Mouse (Mus musculus): ENCODE data around the gene Dgkq.
"Not testable (repeated sequence)": the region's sequence is repeated elsewhere in the genome, so short reads cannot be mapped to it uniquely, and the experiment has no call there.

The Dgkq gene

DNA sequence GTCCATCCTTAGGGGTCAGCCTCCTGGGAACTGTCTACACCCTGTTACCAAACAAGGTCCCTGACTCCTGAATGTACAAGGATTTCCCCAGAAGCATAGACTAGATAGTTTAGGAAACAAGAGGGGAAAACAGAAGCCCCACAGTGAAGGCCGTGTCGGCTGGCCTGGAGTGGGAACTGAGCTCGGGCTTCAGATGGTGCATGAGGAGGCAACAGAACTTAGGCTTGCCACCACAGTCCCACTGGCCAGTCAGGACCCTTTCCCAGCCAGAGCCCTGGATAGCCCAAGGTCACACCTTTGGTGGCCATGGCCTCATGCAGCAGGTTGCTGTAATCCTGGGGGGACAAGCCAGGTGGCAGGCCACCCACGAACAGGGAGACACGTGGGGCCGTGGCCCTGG, 16.1 kb downstream of the Dgkq start:
- no peak for DNase-seq

DNA sequence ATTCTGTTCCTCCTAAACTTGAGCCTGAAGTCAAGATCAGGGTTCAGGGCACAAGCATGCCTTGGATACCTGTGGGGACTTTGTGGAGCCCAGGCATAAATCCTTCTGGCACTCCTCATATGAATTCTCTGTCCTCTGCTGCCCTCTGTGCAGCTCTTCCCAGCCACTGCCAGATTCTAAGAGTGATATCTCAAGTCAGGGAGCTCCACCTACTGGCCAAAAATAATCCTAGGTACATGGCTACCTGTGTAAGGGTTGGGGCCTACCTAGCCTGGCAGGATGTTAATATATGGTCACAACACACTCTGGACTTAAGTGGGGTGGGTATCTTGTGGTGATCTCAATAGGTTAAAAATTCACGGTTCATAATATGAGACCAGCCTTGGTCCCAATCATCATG, 17.6 kb downstream of the Dgkq start:
- peak; percentile 58 to 69 for DNase-seq

DNA sequence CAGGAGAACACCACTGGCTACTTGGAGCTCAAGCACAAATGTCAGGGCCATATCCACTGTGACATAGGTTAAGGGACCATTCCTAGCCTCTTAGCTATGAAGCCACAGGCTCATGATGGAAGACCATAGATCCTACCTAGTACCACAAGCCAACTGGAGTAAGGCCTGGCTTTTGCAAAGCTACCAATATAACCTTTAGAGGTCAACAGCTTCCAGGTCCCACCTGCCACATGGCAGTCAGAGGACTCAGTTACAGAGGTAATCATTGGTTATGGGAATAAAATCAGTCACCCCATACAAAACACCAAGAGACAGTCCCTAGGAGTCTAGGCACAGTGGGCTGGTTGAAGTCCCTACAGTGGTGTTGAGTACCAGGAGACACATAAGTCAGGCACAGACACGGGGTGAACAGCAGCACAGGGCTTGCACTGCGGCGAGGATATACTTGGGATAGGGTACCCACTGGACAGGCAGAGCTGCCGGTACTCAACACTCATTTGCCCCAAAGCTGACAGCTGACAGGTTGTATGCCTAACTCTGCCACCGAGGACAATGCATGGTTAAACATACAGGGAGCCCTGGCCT, 18.2 kb downstream of the Dgkq start:
- no peak for DNase-seq

DNA sequence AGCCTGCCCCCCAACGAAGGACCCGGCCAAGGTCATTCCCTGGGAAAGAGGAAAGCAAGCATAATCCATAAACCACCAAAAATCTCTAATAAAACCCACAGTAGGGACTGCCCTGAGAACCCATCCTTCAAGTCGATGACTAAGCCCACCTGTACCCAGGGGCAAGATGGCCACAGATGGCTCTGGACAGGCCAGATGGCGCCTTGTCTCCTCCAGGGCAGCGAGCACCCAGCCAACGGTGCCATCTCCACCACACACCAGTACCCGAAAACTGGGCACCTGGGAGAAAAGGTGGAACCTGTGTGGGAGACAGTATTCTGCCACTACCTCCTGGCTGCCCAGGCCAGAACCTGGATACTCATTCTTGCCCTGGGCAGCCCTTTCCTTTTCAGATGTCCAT, 19.1 kb downstream of the Dgkq start:
- no peak for DNase-seq

DNA sequence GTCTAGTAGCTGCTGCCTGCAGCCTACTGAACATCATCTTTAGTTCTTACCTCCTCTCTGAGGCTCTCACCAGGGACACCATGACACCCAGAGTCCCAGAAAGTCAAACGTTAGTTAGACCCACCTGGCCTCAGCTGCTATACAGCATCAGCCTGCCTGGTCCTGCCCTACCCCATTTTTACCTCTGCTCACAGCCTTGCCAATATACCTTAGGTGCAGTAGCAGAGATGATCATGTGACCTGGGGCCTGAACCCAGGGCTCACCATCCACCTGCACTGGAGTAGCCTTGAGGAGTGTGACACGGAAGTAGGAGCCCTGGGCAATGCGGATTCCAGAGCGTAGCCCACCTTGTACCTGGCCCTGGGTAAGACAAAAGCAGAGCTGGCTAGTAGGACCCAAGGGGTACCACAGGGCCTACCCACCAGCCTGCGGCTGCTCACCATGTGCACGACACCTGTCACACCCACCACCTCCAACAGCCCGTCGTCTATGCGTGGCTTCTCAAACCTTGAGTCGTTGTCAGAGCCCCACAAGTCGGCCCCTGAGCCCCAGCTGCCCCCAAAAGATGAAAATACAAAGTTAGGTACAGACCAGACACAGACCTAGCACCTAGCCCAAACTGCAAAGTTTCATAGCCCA, 20.4 kb downstream of the Dgkq start:
- DNase-seq, result no peak

DNA sequence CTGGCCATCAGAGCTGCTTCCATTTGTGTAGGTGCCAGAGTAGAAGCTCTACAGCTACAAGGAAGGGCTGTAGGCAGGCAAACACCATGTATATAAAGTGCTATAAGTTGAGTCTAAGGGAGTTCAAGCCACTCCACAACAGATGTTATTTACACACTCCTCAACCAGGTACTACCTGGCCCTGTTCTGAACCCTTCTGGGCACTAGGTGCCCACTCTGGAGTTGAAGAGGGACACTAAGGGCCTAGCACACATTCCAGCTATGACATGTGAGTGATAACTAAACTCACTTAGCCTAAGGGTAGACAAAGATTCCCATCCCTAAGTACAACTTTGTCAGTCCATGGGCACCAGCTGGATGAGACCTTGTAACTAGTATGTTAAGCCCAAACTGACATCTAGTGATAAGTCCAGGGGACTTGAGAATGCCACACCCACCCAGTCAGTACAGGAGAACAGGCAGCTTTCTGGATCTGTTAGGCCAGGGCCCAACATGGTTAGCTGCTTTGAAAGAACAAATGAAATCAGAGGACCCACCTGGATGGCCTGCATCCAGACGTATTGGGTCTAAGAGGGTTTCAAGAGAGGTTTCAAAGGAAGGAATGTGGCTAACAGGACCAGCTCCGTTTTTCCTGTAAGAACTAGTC, 21.5 kb downstream of the Dgkq start:
- no peak for DNase-seq

DNA sequence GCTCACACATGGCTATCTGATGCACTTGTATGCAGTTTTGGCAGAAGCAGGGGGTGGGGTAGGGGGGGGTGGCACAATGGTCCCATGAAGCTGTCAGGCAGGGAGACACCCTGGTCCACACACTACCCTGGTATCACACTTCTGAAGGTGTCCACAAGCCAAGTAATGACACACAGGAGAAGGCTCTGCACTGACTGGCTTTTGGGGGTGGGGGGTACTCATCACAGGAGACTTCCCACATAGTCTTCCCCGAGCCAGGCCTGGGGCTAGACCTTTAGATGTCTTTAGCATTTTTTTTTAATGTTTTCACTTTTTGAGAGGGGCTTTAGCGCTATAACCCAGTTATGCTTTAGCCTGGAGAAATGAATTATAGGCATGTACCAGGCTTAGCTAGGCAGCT, 22.2 kb downstream of the Dgkq start:
- no peak for DNase-seq

DNA sequence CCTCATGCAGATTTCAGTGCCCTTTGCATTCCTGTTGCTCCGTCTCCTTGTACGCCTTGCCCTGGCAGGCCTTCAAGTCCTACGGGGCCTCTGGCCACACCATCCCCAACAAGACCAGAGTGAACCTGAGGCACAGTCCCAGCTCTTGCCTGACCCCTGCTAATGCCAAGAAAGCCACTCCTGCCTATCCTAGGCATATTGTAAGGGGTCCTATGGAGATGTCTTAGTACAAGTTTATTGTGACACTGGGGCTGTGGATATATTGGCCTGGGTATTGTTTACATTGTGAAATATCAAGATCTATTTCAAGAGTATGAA, 23.2 kb downstream of the Dgkq start:
- no peak for DNase-seq

DNA sequence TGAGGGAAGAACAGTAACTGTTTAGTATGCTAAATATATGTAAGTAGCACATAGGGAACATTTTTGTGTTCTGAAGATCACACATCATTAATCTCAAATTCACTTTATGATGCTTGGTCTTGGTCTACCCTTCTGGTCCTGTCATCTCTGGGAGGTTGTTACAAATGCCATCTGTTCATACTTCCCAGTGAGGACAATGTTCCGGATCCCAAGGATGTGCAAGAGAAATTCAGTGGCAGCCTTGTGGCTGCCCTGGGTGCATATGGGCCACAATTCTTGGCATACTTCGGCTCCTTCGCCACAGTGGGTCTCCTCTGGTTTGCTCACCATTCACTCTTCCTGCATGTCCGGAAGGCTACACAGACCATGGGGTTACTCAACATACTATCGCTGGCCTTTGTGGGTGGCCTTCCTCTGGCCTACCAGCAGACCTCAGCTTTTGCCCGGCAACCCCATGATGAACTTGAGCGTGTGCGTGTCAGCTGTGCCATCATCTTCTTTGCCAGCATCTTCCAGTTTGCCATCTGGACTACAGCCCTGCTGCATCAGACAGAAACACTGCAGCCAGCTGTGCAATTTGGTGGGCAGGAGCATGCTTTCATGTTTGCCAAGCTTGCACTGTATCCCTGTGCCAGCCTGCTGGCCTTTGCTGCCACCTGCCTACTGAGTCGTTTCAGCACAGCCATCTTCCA, 23.7 kb downstream of the Dgkq start:
- DNase-seq, result no peak

DNA sequence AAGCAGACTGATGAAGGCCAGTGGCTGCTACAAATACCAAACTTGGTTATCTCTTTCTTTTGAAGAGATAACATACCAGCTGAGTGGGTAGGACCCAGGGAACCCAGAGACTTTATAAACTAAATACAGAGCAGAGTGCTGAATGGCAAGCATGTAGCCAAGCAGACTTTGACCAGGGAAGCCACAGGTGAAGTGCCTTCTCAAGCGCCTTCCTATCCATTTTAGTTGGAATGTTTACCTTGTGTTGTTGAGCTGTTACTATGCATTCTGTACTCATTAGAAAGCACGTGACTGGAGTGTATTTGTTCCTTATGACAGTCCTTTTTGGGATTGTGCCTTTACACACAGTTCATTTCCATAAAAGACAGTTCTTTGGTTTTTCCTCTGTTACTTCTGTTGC, 25.8 kb downstream of the Dgkq start:
- no peak for DNase-seq

DNA sequence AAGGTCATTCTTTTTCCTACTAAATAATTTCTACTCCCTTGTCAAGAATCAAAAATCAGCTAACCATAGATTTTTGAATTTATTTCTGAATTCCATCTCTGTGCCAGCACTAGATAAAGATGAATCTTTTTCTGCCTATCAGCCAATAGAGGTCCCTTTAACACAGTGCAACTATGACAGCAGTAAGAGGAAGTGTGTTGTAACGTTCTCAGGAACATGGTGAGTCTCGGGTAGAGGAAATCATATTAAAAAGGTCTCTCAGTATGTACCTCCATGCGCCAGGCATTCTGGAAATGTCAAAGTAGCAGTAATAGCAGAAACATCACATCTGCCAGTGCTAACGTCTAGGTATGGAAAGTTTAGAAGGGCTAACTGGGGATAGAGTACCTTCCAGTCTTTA, 33.3 kb downstream of the Dgkq start:
- no peak for DNase-seq

DNA sequence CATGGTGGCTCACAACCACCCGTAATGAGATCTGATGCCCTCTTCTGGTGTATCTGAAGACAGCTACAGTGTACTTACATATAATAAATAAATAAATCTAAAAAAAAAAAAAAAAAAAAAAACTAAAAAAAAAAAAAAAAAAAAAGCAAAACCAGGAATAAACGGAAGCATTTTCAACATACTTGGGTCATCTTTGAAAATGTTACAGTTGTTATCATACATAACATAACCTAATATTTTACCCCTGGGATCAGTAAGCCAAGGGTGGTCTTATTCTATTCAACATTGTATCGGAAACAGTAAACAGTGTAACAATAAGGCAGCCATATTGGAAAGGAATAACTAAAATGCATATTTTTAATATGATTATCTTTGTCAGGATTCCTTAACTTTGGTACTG, 35.4 kb downstream of the Dgkq start:
- DNase-seq, result not testable (repeated sequence)

DNA sequence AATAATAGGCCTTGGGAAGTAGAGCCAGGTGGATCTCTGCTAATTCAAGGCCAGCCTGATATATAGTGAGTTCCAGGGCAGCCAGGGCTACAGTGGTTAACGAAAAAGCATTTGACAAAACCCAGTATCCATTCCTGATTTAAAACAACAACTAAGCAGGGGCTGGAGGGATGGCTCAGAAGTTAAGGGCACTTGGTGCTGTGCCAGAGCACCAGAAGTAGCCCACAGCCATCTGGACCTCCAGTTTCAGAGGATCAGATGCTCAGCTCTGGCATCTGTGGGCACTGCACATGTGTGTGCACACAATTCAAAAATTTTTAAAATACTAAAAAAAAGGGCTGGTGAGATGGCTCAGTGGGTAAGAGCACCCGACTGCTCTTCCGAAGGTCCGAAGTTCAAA, 35.8 kb downstream of the Dgkq start:
- DNase-seq, result no peak

DNA sequence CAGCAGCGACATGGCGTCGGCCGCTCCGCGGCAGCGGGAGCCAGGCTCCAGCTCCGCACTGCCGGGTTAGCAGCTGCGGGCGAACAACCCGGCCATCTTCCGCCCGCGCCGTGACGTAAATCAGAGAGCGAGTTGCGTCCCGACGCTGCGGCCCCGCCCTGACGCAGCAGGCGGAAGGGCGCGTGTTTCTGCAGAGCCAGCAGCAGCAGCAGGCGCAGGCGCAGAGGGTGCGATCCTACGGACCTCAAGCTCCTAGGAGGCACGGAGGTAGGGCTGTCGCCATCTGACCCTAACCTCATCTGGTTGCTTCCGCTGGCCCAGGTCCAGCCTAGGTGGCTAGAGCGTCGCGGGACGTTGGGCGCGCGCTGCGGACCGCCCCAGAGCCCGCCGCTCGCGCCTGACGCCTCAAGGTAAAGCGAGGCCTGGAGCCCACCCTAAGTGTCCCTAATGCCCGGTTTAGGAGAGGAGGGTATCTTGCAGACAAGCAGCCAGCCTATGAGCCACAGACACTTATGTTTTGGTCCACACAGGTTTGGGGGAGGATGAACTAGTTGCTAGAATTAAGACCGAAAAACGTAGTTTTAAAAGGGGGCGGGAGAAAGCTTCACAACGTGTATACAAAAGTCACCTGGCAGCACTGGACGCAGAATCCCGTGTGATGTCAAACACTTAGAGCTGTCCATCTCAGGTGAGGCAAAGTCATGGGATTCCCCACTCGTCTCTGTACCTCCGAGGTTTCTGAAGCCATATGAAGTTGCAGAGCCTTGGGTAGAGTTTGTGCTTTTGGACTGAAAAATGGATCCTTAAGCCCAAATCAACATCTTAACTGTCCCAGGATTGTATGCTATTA, 39.6 kb downstream of the Dgkq start, which contains the start of the genes Gak and Tmem175:
Gene Gak (minus strand): TSS at position 122 of the 850 bp plus-strand sequence.
Gene Tmem175 (plus strand): TSS at position 137 of the 850 bp plus-strand sequence.
- peak; percentile 93 to 96 for DNase-seq

DNA sequence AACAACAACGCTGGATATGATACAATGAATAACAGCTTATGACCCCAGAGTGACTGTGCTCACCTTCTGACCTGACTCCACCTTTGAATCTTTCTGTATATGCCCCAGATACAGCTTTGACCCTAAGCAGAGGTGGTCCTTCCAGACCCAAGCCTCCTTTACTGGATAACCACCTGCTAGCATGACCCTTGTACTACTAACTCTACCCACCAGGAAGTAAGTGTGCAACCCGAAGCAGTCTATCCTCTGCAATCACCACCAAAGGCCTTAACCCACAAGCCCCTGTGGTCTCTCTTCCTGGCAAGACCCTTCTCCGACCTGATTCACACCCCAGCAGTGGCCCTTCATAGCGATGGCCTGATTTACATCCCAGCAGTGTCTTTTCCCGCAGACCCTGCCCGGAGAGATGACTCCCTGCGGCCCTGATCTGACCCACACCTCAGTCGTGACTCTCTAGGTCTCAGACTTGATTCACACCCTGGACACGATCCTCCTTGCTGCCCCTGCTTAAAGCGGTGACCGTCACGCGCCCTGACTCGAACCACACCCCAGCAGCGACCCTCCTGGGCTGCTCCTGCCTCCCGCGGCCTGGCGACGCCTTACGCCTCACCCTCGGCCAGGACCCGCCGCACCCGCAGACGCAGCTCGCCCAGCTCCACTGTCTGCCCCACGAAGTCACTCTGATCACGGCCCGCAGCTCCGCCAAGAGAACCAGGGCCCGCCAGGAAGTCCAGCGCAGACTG, 40.4 kb downstream of the Dgkq start:
- peak in 1 of 2 experiments; percentile 7 for DNase-seq

DNA sequence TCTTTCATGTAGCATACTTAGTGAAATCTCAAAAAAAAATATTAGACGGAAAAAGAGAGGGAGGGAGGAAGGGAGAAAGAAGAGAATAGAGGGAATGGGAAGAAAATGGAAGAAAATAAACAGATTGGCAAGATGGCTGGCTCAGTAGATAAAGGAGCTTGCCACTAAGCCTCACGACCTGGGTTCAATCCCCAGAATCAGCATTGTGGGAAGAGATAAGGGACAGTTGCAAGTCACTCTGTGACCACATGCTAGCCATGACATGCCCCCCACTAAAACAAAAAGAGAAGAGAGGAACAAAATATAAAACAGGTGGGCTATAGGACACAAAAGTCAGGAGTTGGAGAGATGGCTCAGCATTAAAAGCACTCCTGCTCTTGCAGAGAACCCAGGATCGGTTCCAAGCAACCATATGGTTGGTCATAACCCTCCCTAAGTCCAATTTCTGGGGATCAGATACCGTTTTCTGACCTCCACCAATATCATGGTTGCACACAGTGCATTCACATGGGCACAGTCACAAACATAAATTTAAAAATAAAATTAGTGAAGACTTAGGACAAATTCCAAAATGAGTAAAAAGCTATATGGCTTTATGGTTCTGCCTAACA, 43.3 kb downstream of the Dgkq start:
- DNase-seq, result no peak

DNA sequence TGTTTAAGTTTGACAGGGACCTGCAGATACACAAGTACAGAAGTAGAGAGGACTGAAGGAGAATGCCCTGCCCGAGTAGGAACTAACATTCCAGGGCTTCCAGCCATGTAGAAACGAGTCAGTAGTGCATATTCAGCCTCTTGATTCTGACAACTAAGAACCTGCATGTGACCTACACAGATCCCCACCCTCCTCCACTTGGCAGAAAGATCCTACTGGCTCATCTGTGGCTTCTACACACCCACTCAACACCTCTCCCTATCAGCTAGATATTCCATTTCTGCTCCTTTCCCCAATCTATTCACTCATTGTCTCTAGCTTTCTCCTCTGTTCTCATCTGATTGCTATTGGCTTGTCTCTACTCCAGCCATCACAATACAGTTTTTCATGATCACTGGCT, 47.6 kb downstream of the Dgkq start:
- no peak for DNase-seq

DNA sequence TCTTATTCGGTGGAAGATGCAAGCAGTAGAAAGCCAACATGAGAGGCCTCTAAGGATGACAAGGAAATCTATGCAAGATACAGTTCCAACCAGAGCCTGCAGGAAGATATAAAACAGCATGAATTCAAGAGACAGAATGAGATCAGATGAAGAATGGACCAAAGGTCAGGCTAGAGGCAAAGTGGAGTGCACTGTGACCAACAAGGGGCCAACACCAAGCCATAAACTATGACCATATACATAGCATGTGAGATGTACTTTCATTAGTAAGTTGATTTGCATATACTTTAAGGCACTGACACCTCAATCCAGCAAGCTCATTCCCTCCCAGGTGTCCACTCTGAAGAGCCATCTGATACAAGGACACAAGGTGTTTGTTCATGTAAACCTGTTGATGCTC, 59.0 kb downstream of the Dgkq start:
- DNase-seq, result no peak

DNA sequence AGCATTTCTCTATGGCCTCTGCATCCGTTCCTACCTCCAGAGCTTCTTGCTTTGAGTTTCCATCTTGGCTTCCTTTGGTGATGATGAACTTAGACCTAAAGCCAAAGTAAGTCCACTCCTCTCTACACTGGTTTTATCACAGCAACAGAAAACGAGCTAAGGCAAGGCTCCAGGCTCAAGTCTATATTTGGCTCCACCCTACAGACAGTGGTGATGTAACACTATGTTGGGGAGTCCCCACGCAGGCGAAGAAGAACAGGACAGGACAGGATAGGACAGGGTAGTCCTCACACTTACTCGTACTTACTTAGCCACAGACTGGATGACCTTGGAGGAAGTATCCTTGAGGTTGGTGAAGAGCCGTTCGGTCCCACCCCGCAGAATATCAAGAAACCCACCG, 66.9 kb downstream of the Dgkq start:
- no peak for DNase-seq

DNA sequence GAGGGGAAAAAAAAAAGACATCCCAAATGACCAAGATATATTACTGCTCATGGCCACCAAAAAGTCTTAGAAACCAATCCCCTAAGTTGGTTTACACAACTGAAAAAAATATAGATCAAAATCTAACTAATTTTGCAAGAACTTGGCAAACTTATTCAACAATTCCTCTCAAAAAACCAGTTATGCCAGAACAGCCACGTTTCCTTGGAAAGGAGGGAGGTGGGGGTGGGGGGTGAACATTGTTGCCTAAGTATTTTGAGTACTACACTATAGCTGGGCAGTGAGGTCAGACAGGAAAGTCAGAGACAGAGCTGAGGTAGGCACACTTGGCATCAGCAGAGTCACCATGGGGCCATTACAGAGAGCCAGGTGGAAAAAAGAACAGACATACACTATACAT, 69.5 kb downstream of the Dgkq start:
- DNase-seq, result no peak

Data from kidney, postnatal 4 days (tissue).